Mouse (Mus musculus) midbrain, embryonic 11.5 days (tissue): ENCODE data around the gene Crybb3. TPM values are rescaled to one million over a fixed set of nuclear protein-coding genes. Genes with fewer than 3 reads are reported as not detected.
A peak's percentile ranks its signal among the peaks of the same experiment; 100 is the strongest.

Experiments used
- ATAC-seq: fragments of 200-750 bp; cut with Nextera tagmentation; 2 replicates; pipeline ENCODE4 v1.8.0; 2017; ENCODE audit warnings: moderate TSS enrichment, moderate library complexity; ENCODE audit not compliant: low FRiP score
- DNase-seq: peaks from one replicate; pipeline ENCODE4 v3.0.0; 2015; ENCODE audit warnings: low spot score; ENCODE audit errors: missing footprints
- H3K27ac ChIP-seq: fragments of 300-500 bp; sonication (generic); 2 replicates; pipeline ENCODE4 v1.5.1; 2014; ENCODE audit warnings: low read depth, low read length
- H3K27me3 ChIP-seq: fragments of 300-500 bp; sonication (generic); 2 replicates; pipeline ENCODE4 v1.6.1; 2014; ENCODE audit warnings: mild to moderate bottlenecking, low read length, moderate library complexity, mixed read lengths; ENCODE audit not compliant: control insufficient read depth, insufficient read depth
- H3K36me3 ChIP-seq: fragments of 300-500 bp; sonication (generic); 2 replicates; pipeline ENCODE4 v1.6.1; 2014; ENCODE audit warnings: mild to moderate bottlenecking, low read length, moderate library complexity, mixed read lengths; ENCODE audit not compliant: control insufficient read depth, insufficient read depth
- H3K4me1 ChIP-seq: fragments of 300-500 bp; sonication (generic); 2 replicates; pipeline ENCODE4 v1.6.1; 2014; ENCODE audit warnings: low read length; ENCODE audit not compliant: control insufficient read depth, insufficient read depth
- H3K4me2 ChIP-seq: fragments of 300-500 bp; sonication (generic); 2 replicates; pipeline ENCODE4 v1.6.1; 2014; ENCODE audit warnings: mild to moderate bottlenecking, moderate library complexity
- H3K4me3 ChIP-seq: fragments of 300-500 bp; sonication (generic); 2 replicates; pipeline ENCODE4 v1.5.1; 2014; ENCODE audit warnings: low read depth, low read length
- H3K9ac ChIP-seq: fragments of 300-500 bp; sonication (generic); 2 replicates; pipeline ENCODE4 v1.6.1; 2014; ENCODE audit warnings: low read length
- H3K9me3 ChIP-seq: fragments of 300-500 bp; sonication (generic); 2 replicates; pipeline ENCODE4 v1.6.1; 2016; ENCODE audit warnings: low read length; ENCODE audit not compliant: control insufficient read depth
- WGBS: fragments of 180-500 bp; shearing (Covaris S2); extraction: QIAGEN DNeasy Blood & Tissue Kit; methylation state at CpG from one replicate; pipeline ENCODE4 v1.1.7; 2014; 5-methylcytosine and 5-hydroxymethylcytosine counted together
- polyA plus RNA-seq: library from polyadenylated mRNA; unstranded; fragments of >200 nt; fragmentation: Nextera tagmentation; extraction: Ambion mirVana; gene quantifications from 2 replicates; pipeline ENCODE4 v1.2.1, GENCODE M21; 2014

Crybb3 gene
- polyA plus RNA-seq, 1 experiment from 2014 or later = 0.18 TPM

DNA sequence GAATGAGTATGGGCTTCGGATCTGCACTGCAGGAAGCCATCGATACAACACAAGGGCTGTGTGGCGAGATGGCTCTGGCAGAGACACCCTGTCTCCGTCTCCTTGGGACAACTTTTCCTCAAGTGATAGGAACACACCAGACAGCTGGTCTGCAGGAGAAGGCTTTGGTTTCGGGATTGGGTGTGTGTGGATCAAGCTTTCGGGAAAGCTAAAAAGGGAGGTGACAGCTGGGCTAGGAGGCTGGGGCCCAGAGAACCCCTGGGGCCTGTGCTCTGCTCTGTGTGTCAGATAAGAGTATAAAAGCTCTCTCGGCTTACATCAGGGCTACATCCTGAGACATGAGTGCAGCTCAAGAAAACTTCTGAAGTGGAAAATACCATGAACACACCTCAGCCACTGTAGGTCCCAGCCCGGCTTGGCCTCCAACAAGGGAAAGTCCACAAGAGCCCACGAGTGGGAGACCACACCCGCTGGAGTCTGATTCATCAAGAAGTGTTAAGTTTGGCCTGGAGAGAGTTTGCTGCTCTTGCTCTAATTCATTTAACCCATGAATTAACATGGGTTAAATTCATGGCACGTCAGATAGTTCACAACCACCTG, 26.9 kb upstream of the Crybb3 start:
- DNase-seq (no peak), ATAC-seq (no peak)
- Histone ChIP-seq H3K4me3 (no peak overlapping the region), H3K27ac (no peak overlapping the region), H3K27me3 (no peaks in the 10 kb centered on the region), H3K9me3 (no peaks in the 10 kb centered on the region), H3K9ac (no peak overlapping the region), H3K4me1 (peaks cover 6% of the 10 kb centered on the region), H3K36me3 (no peaks in the 10 kb centered on the region), H3K4me2 (no peak overlapping the region)
- WGBS = 80% methylated on average over 11 of the region's 11 CpGs

DNA sequence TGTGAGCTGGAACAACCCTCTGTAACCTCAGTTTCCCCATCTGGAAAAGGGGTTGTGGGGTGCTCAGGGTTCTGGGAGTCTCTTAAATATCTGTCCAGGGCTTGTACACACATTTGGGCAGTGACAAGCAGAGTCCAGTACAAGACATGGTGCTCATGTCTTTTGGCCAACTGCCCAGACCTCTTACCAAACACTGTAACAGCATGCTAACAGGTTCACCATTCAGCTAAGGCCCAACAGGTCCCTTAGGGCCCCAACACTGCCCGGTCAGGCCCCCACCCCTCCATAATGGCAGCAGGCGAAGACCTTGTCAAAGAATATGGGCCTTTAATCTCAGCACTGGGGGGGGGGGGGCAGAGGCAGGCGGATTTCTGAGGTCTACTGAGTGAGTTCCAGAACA, 26.3 kb upstream of the Crybb3 start:
- no peak for ATAC-seq
- 80% methylated on average over 3 of the region's 3 CpGs for WGBS
- no peak for DNase-seq

DNA sequence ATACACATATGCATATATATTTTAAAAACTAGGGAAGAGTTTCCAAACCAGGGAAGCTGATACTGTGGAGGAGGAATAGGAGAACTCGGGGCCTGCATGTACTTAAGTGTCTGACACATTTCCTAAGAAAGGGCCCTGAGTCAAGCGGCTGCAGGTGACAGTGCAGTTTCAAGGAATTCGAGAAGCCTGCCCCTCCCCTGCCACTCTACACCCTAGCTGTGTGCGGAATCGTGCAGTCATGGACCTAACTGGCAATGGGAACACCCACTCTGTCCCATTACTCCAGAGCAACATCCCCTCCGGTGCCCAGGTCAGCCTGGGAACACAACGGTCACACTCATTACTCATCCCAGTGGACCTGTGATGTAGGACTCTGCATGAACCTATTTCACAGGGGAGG, 25.2 kb upstream of the Crybb3 start:
- 87% methylated on average over 7 of the region's 7 CpGs for WGBS
- ATAC-seq (no peak), DNase-seq (no peak)
- H3K4me1 ChIP-seq = peaks cover 10% of the 10 kb centered on the region
- H3K9me3 ChIP-seq = no peaks in the 10 kb centered on the region
- no peaks in the 10 kb centered on the region for H3K36me3 ChIP-seq
- no peak overlapping the region for H3K27ac ChIP-seq
- H3K27me3 ChIP-seq = no peaks in the 10 kb centered on the region
- H3K4me3 ChIP-seq = no peak overlapping the region
- H3K9ac ChIP-seq = no peak overlapping the region
- H3K4me2 ChIP-seq = no peak overlapping the region

More for the DNA sequence above, 26.3 kb upstream of the Crybb3 start:
- H3K27me3 ChIP-seq = no peaks in the 10 kb centered on the region
- no peak overlapping the region for H3K9ac ChIP-seq
- no peak overlapping the region for H3K27ac ChIP-seq
- H3K4me1 ChIP-seq = peaks cover 6% of the 10 kb centered on the region
- H3K9me3 ChIP-seq = no peaks in the 10 kb centered on the region
- no peak overlapping the region for H3K4me3 ChIP-seq
- H3K36me3 ChIP-seq = no peaks in the 10 kb centered on the region
- no peak overlapping the region for H3K4me2 ChIP-seq

DNA sequence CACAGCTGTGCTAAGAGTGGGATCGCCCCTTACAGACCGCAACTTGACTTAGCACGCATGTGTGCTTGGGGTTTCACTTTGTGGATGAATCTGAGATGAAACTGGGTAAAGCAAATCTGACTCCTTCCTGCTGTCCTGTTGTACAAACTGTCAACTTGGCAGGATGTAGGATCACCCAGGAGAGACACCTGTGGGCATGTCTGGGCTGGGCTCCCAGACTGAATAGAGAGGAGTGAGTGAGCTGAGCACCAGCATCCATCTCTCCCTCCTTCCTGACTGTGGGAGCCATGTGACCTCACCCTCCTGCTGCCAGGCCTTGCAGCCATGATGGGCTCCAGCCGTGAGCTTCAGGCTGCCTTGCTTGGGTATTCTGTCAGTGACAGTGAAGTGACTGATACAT, 24.1 kb upstream of the Crybb3 start:
- H3K9ac ChIP-seq = no peak overlapping the region
- no peak overlapping the region for H3K4me3 ChIP-seq
- H3K27ac ChIP-seq = no peak overlapping the region
- ATAC-seq = no peak
- no peaks in the 10 kb centered on the region for H3K36me3 ChIP-seq
- H3K27me3 ChIP-seq = no peaks in the 10 kb centered on the region
- DNase-seq = no peak
- 90% methylated on average over 4 of the region's 4 CpGs for WGBS
- no peaks in the 10 kb centered on the region for H3K9me3 ChIP-seq
- no peak overlapping the region for H3K4me2 ChIP-seq
- H3K4me1 ChIP-seq = peaks cover 4% of the 10 kb centered on the region; the same call in 1 of the 2 replicates

DNA sequence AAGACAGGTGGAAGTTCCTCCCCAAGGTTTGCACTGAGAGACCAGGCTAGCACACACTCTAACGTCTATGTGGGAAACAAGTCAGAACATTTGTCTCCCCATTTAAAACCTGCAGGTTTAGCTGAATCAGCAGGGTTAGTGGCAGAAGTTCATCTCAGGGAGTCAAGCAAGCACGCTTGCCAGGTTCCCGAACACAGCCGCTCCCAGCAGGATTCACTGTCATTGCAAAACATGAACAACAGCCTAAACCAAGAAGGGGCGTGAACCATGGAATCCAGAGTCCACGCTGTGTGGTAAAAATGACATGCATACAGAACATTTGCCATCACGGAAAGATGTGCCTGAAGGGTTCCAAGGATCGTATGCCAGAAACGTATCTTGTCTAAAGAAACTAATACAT, 23.7 kb upstream of the Crybb3 start:
- Histone ChIP-seq H3K27me3 (no peaks in the 10 kb centered on the region), H3K36me3 (no peaks in the 10 kb centered on the region), H3K4me2 (no peak overlapping the region), H3K9ac (no peak overlapping the region), H3K27ac (no peak overlapping the region), H3K9me3 (no peaks in the 10 kb centered on the region), H3K4me1 (peaks cover 4% of the 10 kb centered on the region; the same call in 1 of the 2 replicates), H3K4me3 (no peak overlapping the region)
- no peak for DNase-seq
- ATAC-seq = no peak
- WGBS = 85% methylated on average over 9 of the region's 9 CpGs

DNA sequence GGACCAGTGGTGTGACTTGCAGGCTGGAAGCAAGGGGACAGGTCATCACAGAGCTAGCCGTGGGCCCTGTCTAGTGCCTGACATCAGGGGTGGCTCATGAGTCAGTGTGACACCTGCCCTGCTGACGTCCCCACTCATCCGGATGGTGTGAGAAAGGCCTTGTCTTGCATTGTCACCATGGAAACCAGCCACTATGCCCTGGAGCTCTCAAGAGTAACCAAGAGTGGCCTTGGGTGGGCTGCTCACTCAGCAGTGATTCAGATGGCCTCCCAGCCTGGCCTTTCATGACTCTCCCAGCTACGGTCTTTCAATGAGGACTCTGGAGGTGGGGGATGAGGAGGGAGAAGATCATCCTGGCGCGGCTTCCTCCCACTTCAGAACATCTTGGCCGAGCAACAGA, 21.1 kb upstream of the Crybb3 start:
- DNase-seq = no peak
- Histone ChIP-seq H3K9me3 (no peaks in the 10 kb centered on the region), H3K27ac (no peak overlapping the region), H3K27me3 (no peaks in the 10 kb centered on the region), H3K4me1 (peaks cover 4% of the 10 kb centered on the region; the same call in 1 of the 2 replicates), H3K9ac (peak overlapping the region; percentile 22), H3K4me2 (no peak overlapping the region), H3K36me3 (no peaks in the 10 kb centered on the region), H3K4me3 (no peak overlapping the region)
- ATAC-seq = peak; percentile 45; the same call in 1 of the 2 replicates
- WGBS = 24% methylated on average over 7 of the region's 7 CpGs

DNA sequence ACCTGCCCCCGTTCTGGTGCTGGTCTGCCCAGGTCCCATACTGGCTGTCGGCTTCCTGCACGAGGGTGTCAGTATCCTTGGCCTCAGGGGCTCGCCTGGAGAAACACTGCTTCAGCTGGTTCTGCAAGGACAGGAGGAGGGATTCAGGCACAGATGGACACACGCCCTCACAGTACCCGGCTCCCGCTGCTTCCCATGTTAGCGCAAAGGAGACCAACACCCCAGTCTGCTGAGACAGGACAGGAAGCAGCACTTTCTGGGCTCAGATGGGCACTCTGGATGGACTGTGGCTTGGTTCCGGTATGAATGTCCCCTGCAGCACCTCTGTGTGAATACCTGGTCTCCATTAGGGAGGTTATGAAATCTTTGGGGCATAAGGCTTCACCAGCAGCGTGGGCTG, 20.1 kb upstream of the Crybb3 start:
- WGBS = 87% methylated on average over 10 of the region's 10 CpGs
- ATAC-seq = no peak

DNA sequence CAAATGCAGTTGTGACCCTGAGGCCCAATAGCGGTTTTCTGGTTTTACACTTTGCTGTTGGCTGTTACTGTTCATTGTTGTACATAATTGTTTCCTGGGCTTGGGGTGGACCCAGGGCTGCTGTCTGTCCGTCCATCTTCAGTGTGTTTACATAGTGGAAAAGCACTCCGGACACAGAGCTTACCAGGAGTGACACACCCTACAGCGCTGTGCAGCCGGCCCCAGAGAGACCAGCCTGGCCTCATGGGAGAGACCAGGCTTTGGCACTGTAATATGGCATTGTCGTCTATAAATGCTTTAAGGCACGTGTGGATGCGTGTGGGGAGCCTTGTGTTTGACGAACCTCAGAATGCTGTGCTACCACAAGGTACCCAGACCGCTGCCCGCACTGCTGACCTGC, 19.0 kb upstream of the Crybb3 start:
- Histone ChIP-seq H3K9me3 (no peaks in the 10 kb centered on the region), H3K27ac (no peak overlapping the region), H3K27me3 (no peaks in the 10 kb centered on the region), H3K9ac (no peak overlapping the region), H3K4me3 (no peak overlapping the region), H3K36me3 (no peaks in the 10 kb centered on the region), H3K4me1 (peaks cover 4% of the 10 kb centered on the region; the same call in 1 of the 2 replicates), H3K4me2 (no peak overlapping the region)
- ATAC-seq (no peak), DNase-seq (peak; percentile 80)
- WGBS = 88% methylated on average over 11 of the region's 11 CpGs

More for the DNA sequence above, 20.1 kb upstream of the Crybb3 start:
- Histone ChIP-seq H3K9ac (no peak overlapping the region), H3K36me3 (no peaks in the 10 kb centered on the region), H3K4me1 (peaks cover 4% of the 10 kb centered on the region; the same call in 1 of the 2 replicates), H3K27ac (no peak overlapping the region), H3K27me3 (no peaks in the 10 kb centered on the region), H3K4me3 (no peak overlapping the region), H3K9me3 (no peaks in the 10 kb centered on the region), H3K4me2 (no peak overlapping the region)
- DNase-seq = peak; percentile 78

DNA sequence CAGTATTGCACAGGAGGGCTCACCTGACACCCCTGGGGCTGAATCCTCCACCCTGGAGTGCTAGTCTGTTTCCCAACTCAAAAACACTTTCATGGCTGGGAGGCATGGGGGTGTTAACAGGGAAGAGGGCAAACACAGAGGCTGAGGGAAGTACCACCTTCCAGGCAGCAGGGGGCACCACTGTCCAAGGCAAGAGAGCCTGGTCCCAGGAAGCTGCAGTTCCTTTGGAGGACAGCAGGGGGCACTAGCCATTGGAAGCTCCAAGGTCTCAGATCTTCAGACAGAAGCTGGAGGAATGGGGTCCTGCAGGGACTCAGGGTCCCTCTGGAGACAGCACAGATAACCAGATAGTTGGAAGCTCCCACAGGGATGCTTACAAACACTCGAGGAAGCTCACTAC, 18.2 kb upstream of the Crybb3 start:
- no peak overlapping the region for H3K9ac ChIP-seq
- H3K4me1 ChIP-seq = peaks cover 4% of the 10 kb centered on the region; the same call in 1 of the 2 replicates
- no peak overlapping the region for H3K27ac ChIP-seq
- peak; percentile 55 for ATAC-seq
- WGBS = 36% methylated on average over 1 of the region's 1 CpGs
- peak; percentile 99 for DNase-seq
- H3K4me2 ChIP-seq = no peak overlapping the region
- no peaks in the 10 kb centered on the region for H3K9me3 ChIP-seq
- no peak overlapping the region for H3K4me3 ChIP-seq
- no peaks in the 10 kb centered on the region for H3K36me3 ChIP-seq
- H3K27me3 ChIP-seq = no peaks in the 10 kb centered on the region
